Mouse (Mus musculus) lung, postnatal 0 days (tissue): ENCODE results near the gene Zfp428.

Experiments used
- CTCF ChIP-seq: IDR thresholded peaks from 2 replicates; pipeline ENCODE4 v1.5.1; 2016; ENCODE audit warnings: antibody characterized with exemption, mild to moderate bottlenecking
- EP300 ChIP-seq: IDR thresholded peaks from 2 replicates; pipeline ENCODE4 v1.6.1; 2016; ENCODE audit warnings: antibody characterized with exemption, mild to moderate bottlenecking, control low read depth

DNA sequence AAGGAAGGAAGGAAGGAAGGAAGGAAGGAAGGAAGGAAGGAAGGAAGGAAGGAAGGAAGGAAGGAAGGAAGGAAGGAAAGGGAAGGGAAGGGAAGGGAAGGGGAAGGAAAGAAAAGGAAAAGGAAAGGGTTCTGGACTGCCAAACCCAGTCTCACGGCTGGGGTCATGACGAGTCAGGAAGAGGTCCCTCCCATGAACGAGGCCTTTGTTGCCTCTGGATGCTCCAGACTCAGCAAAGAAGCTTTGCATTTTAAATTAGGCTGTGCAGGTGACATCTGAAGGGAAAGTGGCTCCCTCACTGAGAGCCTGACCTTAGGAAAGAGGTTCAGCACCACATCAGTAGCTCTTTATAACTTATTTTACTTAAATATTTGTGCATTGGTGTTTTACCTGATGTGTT is 12.3 kb downstream of the Zfp428 start:
- TF ChIP-seq CTCF: no peak
- no peak for TF ChIP-seq EP300
